Mouse (Mus musculus): Measurements from ENCODE around the gene Mctp2.
A peak's percentile ranks its signal among the peaks of the same experiment; 100 is the strongest.
"Not testable (repeated sequence)": the region's sequence is repeated elsewhere in the genome, so short reads cannot be mapped to it uniquely, and the experiment has no call there.

Mctp2 gene

DNA sequence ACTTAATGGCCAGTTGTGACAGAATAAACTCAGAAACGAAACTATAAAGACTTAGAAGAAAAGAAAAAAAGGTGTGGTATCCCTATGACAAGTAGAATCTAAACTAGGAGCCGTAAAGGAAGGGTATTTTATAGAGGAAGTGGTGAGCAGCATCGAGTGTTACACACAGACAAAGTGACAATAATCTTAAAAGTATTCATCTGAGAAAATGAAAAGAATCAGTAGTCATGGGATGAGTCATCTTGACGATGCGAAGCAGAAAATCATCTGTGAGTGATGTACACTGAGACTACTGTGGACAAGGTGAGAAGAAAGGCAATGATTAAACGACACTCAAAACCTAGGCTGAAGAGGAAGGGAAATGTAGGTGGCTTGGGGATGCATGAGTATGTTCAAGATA is 36.4 kb downstream of the Mctp2 start:
- DNase-seq = no peak

DNA sequence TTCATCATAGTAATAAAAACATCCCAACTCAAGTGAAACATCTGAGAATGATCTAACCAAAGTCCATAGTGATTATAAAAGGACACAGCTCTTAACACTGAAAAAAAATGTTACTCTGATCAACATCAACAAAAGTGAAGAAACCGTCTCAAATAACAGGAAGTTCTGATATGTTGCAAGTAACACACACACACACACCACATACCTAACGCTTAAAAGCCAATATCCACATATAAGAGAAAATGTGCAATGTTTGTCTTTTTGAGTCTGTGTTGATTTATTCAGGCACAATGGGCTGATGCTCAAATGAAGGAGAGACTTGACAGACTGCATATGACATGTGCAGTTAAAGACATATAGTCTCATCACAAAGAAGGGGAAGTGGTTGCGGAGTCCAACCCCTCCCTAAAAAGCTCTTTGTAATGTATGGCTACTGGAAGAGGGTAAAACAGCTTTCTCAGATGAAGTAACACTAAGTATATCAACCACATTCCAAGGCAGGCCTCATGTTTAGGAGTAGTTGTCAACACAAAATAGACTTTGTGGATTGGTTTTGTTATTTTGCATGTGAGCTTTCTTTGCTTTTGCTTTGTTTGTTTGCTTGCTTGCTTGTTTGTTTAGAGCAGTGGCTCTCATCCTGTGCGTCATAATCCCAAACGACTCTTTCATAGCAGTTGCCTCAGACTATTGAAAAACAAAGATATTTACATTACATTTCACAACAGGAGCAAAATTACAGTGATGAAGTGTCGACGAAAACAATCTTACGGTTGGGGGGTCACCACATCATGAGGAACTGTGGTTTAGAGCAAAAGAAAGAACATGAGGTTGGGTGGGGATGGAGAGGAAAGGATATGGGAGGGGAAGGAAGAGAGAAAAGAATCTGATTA is 45.4 kb downstream of the Mctp2 start:
- no peak for DNase-seq

DNA sequence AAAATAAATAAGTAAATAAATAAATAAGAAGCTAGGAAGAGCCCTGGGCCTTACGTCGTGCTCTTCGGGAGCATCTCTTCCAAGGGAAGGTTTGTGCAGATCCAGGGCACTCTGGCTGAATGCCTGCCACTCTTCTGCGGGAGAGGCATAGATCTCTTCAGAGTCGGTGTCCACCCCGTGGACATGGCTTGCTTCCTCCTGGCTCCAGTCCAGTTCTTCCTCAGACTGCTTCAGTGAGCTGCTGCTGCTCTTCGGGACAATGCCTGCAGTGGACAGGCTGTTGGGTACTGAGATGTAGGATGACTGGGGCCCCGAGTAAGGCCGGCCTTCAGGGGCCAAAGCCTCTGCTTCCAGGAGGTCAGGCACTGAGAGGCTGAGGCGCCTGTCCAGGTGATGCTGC is 47.4 kb downstream of the Mctp2 start:
- peak; percentile 42 to 52 for DNase-seq

DNA sequence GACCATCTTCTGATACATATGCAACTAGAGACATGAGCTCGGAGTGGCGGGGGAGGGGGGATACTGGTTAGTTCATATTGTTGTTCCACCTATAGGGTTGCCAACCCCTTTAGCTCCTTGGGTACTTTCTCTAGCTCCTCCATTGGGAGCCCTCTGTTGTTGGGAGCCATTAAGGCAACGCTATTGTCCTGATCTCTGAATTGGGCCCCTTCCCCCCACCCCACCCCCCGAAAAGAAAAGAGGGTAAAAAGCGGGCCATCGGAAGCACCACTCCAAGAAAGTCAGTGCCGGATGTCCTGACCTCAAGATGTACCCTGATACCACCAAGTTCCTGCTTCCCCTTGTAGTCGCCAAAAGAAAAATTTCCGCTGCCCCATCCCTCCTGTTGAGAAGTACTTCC is 56.1 kb downstream of the Mctp2 start:
- DNase-seq = not testable (repeated sequence)

DNA sequence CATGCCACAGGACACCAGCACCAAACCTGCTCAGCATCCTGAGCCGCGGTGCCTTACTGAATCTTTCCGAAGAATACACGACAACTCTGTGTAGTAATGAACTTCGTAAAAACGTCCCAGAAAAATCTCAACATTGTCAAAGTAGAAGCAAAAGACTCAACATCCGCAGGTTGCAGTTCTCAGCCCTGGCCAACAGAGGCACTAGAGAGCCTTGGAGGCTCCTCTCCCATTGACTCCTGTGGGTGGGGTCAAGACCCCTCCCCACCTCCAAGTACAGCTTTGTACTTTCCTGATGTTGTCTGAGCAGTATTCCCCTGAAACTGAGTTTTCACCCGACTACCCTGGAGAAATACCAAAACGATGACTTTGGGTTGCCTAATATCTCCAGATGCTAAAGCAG is 65.1 kb downstream of the Mctp2 start:
- no peak for DNase-seq

DNA sequence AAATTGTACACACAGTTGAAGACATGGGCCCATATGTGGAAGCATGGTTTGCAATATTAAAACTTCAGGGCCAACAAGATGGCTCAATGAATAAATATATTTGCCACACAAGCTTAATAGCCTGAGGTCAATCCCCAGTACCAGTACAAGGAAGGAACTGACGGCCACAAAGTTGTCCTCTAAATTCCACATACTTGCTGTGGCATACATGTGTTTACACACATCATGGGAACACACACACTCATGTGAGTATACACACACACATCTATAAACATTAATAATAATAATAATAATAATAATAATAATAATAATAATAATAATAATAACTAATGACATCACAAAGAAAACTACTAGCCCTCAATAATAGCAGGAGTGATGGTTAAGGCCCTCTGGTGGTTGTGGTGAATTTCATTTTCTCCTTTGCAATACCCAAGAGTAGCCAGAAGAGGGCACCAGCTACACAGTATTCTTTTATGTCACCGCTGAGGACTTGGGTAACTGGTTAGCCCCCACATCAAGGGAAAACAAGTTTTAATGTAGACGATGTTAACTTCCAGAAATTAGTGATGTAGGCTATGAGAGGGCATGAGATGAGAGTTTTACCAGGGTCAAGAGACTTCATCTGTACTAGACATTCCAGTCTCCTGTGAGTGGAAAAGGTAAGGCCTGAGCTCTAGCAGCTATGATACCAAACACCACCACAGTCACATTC is 66.5 kb downstream of the Mctp2 start:
- DNase-seq = peak; percentile 3 to 22

DNA sequence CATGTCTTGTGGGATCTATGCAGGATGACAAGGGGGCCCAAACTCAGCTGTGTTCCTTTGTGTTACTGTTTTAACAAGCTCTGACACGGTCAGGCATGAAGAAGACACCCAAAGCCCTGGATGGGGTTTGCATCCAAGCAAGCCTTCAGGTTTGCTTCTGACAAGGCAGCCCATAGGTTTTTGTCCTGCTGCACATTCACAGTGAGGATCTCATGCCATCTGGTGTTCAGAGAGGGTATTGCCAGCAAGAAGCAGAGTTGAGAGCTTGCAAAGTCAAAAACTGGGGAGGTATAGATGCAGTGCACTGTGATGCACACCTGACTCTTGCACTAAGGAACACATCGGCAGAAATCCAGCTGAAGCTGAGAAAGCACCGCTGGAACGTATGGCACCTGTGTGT is 67.8 kb downstream of the Mctp2 start:
- DNase-seq = peak; percentile 30 to 55

DNA sequence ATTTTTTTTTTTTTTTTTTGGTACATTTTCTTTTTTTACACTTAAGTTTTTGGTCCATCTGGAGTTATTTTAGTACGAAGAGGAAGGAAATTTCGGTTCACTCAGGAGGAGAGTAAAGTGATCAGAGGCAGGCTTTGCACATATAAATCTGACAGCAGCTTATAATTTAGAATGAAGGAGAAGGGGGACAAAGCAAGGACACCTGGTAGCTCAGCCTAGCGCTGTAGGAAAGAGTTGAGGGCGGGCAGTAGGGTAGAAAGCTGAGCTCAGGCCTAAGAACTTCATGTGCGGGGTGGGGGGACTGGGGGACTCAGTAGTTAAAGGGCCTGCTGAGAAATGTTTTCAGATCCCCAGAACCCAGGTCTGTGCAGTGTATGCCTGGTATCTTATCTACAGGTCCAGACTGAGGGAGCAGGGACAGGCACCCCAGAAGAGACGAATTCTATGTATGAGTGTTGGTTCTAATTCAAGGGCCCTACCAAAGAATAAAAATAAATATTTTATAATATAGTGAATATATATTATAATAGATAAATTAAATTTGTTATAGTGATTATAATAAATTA is 71.9 kb downstream of the Mctp2 start:
- no peak for DNase-seq

DNA sequence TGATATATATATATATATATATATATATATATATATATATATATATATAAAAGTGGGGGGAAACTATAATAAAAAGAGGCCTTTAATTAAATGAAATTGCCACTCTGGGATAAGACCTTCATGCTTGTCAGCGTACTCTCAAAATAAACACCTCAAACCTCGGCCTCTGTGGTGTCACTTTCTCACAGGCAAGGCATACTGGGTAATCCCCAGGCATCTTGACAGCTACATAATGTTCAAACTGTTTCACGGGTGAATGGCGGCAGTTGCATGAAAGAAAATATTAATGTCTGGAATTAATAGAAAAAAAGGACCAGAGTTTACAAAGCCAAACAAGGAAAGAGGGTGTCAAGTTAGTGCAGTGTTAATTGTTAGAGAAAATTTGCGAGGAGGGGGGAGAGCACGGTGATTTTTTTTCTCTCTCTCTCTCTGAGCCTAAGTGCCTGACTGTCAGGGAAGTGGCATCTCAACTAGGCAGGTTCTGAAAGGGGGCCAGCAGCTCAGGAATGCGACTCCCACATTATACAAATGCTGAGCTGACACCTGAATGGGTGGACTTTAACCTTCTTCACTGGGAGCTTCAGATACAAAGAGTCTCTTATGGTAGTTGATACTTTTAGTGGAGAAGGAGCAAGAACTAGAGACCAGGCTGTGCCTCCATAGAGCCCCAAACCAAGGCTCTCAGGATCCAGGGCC is 75.1 kb downstream of the Mctp2 start:
- no peak for DNase-seq

DNA sequence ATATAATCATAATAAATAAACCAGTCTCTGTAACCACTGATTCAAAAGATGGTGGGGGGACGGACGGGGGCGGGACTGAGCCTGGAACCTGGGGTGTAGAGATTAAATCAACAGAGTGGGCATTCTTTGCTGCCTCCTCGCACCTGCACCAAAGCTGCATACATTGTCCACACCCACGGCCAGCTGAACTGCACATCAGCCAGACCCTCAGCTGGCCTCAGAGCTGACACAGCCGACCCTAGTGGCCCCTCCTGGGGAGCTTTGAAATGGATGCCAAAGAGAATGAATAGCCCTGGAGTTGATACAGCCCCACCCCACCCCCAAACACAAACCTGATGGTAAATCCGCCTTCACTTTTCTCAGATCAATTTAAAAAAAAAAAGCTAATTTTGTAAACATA is 76.5 kb downstream of the Mctp2 start:
- no peak for DNase-seq

DNA sequence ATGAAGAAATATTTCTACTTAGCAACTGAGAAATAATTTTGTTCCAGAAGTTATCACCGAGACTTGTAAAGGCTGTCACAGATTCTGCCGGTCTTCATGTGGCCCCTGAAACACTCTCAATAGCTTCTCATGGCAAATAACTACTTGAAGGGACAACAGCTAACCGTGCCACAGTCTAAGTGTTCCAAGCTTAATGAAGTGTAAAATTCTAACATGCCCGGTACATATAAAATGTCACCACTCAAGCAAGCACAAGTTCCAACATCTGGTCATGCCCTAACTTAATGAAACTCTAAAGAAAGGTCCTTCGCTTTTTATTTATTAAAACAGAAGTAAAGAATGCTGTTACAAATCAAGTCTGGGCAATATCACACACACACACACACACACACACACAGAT is 82.8 kb downstream of the Mctp2 start:
- no peak for DNase-seq

DNA sequence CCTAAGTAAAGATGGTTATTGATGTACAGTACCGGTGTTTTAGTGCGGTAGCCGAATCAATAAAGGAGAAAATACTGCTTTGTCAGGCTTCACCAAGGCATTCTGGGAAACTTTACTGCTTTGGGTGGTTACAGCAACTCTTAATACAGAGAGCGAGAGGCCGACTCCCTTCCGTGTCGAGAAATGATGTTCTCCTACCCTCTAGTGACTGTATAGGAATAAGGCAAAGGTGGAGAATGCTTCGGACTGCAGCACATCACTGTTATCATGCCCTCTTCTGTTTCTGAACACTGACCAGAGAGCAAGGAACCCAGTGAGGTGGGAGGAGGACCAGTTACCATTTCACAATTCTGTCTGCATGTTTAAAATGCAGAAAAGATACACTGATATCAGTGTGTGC is 83.9 kb downstream of the Mctp2 start:
- no peak for DNase-seq

DNA sequence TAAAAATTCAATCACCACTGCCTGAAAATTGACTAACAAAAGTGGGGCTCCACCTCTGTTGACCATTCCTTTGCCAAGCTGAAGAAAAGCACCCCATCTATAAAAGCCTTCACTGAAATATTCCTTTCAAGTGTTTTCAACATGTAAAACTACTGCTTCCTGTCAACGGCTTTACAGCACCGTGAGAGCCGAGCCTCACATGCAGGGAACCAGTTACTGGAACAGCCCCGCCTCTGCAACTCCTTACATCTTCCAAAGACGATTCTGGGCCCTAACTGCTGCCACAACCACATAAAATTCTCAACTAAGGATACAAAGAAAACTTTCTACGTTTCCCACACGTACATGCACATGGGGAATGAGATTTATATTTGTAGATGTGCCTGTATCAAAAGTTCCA is 88.4 kb downstream of the Mctp2 start:
- DNase-seq = no peak

DNA sequence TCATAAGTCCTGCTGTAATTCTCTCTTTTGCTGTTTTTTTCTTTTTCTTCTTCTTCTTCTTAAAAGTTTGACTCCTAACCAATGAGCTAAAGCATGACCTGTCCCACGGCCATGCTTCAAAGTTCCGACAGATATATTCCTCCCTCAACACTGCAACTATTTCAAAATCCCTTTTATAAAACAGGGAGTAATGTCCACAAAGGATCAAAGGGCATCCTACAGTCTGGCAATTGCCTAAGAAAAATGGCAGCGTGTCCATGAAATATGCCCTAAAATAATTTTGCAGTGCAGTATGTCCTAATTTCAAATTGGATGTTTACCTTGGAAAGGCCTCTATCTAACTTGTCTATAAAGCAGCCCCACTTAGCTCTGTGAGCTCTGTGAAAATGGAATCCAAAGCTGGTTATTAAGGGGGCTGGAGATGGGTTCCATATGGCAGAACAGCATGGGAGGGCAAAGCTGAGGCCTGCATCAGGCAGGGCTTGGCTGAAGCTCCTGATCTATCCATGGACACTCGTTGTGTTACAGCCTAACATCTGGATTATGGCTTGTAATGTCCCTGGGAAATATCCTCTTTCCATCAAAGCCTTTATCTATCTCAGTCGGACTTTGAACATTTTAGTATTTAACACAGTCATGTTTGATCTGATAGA is 90.7 kb downstream of the Mctp2 start:
- DNase-seq = no peak

DNA sequence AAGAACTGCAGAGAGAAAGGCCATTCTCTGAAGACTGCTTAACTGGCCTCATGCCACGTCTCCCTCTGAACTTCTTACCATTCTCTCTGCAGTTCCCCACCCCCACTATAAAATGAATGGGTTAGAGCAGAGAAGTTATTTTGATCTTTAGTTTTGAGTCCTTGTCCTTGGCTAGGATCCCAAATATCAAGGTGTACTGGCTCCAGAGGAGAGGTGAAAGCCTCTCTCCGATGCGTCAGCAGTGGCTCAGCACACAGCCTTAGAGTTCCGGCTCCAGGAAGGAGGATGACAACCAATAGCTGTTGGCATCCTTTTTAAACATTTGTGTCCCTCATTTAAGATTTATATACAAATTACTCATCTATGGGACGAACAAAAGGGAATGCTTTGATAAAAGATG is 96.2 kb downstream of the Mctp2 start:
- no peak for DNase-seq

DNA sequence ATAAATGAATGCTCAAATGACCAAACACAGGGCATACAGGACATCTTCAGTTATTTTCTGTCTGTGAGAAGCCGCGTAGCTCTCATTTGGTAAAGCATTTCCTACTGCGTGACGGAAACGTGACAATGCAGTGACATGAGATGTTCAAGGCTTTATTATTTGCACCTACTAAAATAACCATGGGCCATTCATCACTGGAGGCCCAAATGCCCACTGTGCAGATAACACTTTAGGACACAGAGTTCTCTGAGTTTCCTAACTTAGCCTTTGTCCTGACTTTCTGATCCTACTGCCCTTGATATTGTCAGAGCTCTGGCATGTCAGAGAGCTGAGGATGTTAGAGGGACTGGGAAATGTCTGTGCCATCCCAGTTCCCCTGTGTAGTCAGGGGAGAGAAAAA is 97.1 kb downstream of the Mctp2 start:
- DNase-seq = no peak

DNA sequence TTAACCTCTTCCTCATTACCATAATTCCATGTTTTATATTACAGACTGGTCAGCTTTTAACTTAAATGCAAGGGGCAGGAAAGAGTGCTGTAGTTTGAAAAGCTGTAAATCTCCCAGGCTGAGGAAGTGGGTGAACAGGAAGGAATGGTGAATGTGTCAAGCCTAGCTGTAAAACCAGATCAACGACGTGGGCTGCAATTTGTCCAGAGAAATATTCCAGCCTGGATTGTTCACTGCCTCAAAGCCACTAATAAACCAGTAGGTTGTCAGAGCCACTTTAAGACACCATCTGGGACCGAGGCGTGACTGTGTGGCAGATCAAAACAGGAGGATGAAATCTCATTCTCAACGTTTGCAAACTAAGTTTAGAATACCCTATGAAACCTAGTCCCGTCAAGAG is 99.6 kb downstream of the Mctp2 start:
- no peak for DNase-seq

DNA sequence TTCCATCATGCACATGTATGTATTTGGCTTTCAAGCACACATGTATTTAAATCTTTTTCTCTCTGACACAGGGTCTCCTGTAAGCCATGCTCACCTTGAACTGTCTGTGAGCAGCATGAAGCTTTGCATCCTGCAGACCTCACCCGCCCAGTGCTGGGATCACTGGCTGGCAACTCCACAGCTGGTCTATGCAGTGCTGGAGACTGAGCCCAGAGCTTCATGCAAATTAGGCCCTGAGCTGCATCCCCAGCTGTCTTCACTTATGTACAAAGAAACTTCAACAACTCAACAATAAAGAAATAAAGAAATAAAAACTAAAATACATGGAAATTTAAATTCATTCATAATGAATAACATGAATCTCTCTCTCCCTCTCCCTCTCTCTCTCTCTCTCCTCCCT is 110.7 kb downstream of the Mctp2 start:
- DNase-seq = no peak

DNA sequence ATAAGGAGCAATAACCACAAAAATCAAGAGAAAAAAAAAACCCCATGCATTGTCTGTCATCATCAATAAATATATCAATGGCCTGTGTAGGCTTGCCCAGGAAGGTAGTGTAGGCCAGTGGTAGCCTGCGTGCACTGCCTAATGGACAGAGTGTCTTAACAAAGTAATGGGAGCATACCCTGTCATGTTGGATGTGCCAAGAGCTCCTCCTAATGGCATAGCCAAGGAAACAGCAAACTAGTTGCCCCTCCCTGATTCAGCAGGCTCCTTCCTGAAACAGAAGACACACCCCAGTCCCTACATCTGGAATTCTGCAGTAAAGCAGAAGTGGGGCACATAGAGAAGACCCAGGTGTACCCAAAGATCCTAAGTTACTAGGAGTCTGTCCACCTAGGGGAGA is 113.1 kb downstream of the Mctp2 start:
- no peak for DNase-seq

DNA sequence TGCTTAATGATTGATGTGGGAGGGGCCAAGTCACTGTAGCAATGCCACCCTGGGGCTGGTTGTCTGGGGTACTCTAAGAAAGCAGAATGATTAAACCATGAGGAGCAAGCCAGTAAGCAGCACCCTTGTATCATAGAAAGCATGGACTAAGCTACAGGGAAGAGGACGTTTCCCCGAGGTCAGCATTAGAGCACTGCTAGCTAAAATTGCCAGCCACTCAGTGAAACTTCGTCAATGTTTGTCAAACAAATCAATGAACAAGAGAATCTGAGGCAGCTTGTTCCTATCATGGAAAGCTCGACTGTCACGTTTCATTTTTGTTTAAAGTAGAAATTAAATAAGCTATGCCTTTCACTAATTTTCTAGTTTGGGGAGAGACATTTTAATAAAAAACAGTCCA is 124.8 kb downstream of the Mctp2 start:
- DNase-seq = no peak

DNA sequence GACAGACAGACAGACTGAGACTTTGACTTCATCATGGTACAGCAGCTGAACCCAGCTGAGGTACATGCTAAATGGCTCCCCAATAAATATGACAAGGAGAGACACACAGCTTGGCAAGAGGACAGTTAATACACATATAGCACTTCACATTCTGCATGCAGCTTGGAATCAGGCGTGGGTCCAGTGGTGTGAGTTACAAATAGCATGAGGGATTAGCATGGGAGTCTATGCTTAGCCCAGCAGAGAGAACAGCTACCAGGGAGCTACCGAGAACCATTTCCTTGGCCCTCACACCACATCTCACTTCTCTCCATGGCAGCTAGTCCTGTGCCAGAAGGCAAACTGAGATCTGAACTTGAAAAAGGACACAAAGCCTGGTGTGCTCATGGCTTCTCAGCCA is 137.1 kb downstream of the Mctp2 start:
- DNase-seq = no peak

DNA sequence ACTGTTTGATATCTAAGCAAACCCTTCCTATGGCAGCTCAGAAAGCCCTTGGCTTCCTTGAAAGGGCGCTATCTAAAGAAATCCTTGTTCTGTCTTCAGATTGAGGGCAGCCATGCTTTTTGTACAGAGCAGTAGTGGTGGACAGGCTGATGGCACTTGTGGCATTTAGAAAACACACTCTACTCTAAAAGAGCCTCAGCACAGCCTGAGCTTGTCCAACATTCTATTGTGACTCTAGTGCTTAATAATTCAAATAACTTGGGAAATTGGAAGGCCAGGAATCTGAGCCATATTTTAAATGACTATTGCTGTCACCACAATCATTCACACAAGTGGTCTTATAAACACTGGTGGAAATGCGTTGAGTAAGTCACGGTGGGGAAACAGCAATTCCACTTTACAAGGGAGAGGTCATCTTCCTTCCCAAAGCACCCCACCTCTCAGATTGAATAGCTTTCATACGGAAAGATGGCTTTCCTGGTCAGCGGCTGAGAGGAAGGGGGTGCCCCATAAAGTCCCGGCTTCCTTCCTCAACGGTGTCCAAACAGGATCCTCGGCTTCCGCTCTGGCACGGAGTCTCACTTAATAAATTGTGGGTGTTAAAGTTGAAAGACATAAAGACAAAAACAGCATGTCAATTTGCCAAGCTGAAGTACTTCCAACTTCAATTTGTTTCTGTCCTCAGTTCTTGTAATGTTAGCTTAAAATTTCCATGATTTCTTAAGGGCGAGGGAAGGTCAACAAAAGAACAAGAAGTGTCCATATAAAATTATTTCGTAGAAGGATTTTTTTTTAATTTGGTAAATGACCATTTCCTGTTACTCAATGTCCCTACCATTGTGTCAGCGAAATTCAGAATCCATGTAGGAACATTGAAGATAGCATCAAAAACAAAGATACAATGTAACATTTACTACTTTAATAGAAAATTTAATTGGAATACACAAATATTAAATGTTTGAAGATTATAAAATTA is 140.4 kb downstream of the Mctp2 start:
- no peak for DNase-seq
